Mouse (Mus musculus): ENCODE results near the gene Nudt22. TPM values are rescaled to one million over a fixed set of nuclear protein-coding genes. Genes with fewer than 3 reads are reported as not detected.

Nudt22 gene
- polyA plus RNA-seq (2012; ENCODE audit: low replicate concordance) = 14.4 and 26.7 TPM in 2 replicates

GRCm38 (mm10) chr19:6996006-6996405 lies at the start of gene Nudt22, which contains the start of gene Trpt1:
TSS of gene Nudt22 (minus strand) at chr19:6996117.
TSS of gene Trpt1 (plus strand) at chr19:6996131.

GRCm38 (mm10) chr19:7039841-7040636 lies 44.1 kb upstream of the Nudt22 start, which contains the start of gene Stip1:
TSS of gene Stip1 (minus strand) at chr19:7039967.

GRCm38 (mm10) chr19:7019191-7019590 lies 23.3 kb upstream of the Nudt22 start, which contains the start of gene Fermt3:
TSS of gene Fermt3 (minus strand) at chr19:7019469.

GRCm38 (mm10) chr19:6992011-6992858 lies 3.7 kb downstream of the Nudt22 start, which contains the start of gene Dnajc4:
TSS of gene Dnajc4 (minus strand) at chr19:6992572.

GRCm38 (mm10) chr19:6987061-6987903 lies 8.6 kb downstream of the Nudt22 start, which contains the start of gene Vegfb:
TSS of gene Vegfb (minus strand) at chr19:6987651.

GRCm38 (mm10) chr19:6980381-6981093 lies 15.4 kb downstream of the Nudt22 start, which contains the start of gene Fkbp2:
TSS of gene Fkbp2 (minus strand) at chr19:6980501.

GRCm38 (mm10) chr19:6975537-6976521 lies 20.1 kb downstream of the Nudt22 start, which contains the start of gene Plcb3:
TSS of gene Plcb3 (minus strand) at chr19:6976470.

GRCm38 (mm10) chr19:6974211-6975205 lies 21.4 kb downstream of the Nudt22 start, which contains the start of gene Ppp1r14b:
TSS of gene Ppp1r14b (plus strand) at chr19:6974968.

Other genes with a start within 250 kb of the Nudt22 start
- 41.3 and 41.4 TPM in 2 replicates for gene Rps6ka4, start 155.5 kb downstream of the Nudt22 start, polyA plus RNA-seq (2012; ENCODE audit: low replicate concordance)
- gene Ccdc88b, start 137.9 kb downstream of the Nudt22 start, polyA plus RNA-seq (2012; ENCODE audit: low replicate concordance) = 8.8 and 20.9 TPM in 2 replicates
- 80.0 and 128 TPM in 2 replicates for gene Trmt112, start 86.4 kb downstream of the Nudt22 start, polyA plus RNA-seq (2012; ENCODE audit: low replicate concordance)
- gene Prdx5, start 86.0 kb downstream of the Nudt22 start, polyA plus RNA-seq (2012; ENCODE audit: low replicate concordance) = 88.9 and 116 TPM in 2 replicates
- 67.0 and 113 TPM in 2 replicates for gene Esrra, start 74.3 kb downstream of the Nudt22 start, polyA plus RNA-seq (2012; ENCODE audit: low replicate concordance)
- 0.41 TPM in 1 of 2 replicates, not detected in the other for gene Catsperz, start 70.7 kb downstream of the Nudt22 start, polyA plus RNA-seq (2012; ENCODE audit: low replicate concordance)
- gene Kcnk4, start 61.6 kb downstream of the Nudt22 start, polyA plus RNA-seq (2012; ENCODE audit: low replicate concordance) = not detected in 2 replicates
- gene Bad, start 54.3 kb downstream of the Nudt22 start, polyA plus RNA-seq (2012; ENCODE audit: low replicate concordance) = 89.7 and 101 TPM in 2 replicates
- 65.6 and 67.0 TPM in 2 replicates for gene Gpr137, start 53.6 kb downstream of the Nudt22 start, polyA plus RNA-seq (2012; ENCODE audit: low replicate concordance)
- gene Ppp1r14b, start 21.1 kb downstream of the Nudt22 start, polyA plus RNA-seq (2012; ENCODE audit: low replicate concordance) = 452 and 665 TPM in 2 replicates
- 22.0 and 26.6 TPM in 2 replicates for gene Plcb3, start 19.6 kb downstream of the Nudt22 start, polyA plus RNA-seq (2012; ENCODE audit: low replicate concordance)
- 128 and 745 TPM in 2 replicates for gene Fkbp2, start 15.6 kb downstream of the Nudt22 start, polyA plus RNA-seq (2012; ENCODE audit: low replicate concordance)
- gene Vegfb, start 8.5 kb downstream of the Nudt22 start, polyA plus RNA-seq (2012; ENCODE audit: low replicate concordance) = 68.2 and 125 TPM in 2 replicates
- gene Dnajc4, start 3.5 kb downstream of the Nudt22 start, polyA plus RNA-seq (2012; ENCODE audit: low replicate concordance) = 15.2 and 25.4 TPM in 2 replicates
- 0.27 and 2.1 TPM in 2 replicates for gene Trpt1, start within 50 bp of the Nudt22 start, polyA plus RNA-seq (2012; ENCODE audit: low replicate concordance)
- gene Fermt3, start 23.4 kb upstream of the Nudt22 start, polyA plus RNA-seq (2012; ENCODE audit: low replicate concordance) = 599 and 891 TPM in 2 replicates
- gene Stip1, start 43.9 kb upstream of the Nudt22 start, polyA plus RNA-seq (2012; ENCODE audit: low replicate concordance) = 38.3 and 182 TPM in 2 replicates
- gene Macrod1, start 60.7 kb upstream of the Nudt22 start, polyA plus RNA-seq (2012; ENCODE audit: low replicate concordance) = 7.0 and 13.3 TPM in 2 replicates
- gene Flrt1, start 109.6 kb upstream of the Nudt22 start, polyA plus RNA-seq (2012; ENCODE audit: low replicate concordance) = 0.06 TPM in 1 of 2 replicates, not detected in the other
- 123 and 146 TPM in 2 replicates for gene Otub1, start 210.2 kb upstream of the Nudt22 start, polyA plus RNA-seq (2012; ENCODE audit: low replicate concordance)
- gene Cox8a, start 221.5 kb upstream of the Nudt22 start, polyA plus RNA-seq (2012; ENCODE audit: low replicate concordance) = 212 and 399 TPM in 2 replicates
- gene Naa40, start 245.1 kb upstream of the Nudt22 start, polyA plus RNA-seq (2012; ENCODE audit: low replicate concordance) = 47.2 and 78.6 TPM in 2 replicates

Data from leukemia stem cell, adult 10-12 weeks (primary cell).